Mouse (Mus musculus) testis, adult 2 months (tissue): ENCODE results near the gene Gnai1.

ENCODE experiments used
- CTCF ChIP-seq: fragments of 200-500 bp; IDR thresholded peaks from 2 replicates; pipeline ENCODE4 v1.5.1; 2012; ENCODE audit warnings: low read depth, mild to moderate bottlenecking, inconsistent platforms, low read length, moderate library complexity; ENCODE audit not compliant: control insufficient read depth, insufficient read depth, insufficient replicate concordance
- POLR2A ChIP-seq: fragments of 200-500 bp; IDR thresholded peaks from 2 replicates; pipeline ENCODE4 v1.6.1; 2012; ENCODE audit warnings: low read depth, mild to moderate bottlenecking, inconsistent platforms, low read length, moderate library complexity; ENCODE audit not compliant: control insufficient read depth

DNA sequence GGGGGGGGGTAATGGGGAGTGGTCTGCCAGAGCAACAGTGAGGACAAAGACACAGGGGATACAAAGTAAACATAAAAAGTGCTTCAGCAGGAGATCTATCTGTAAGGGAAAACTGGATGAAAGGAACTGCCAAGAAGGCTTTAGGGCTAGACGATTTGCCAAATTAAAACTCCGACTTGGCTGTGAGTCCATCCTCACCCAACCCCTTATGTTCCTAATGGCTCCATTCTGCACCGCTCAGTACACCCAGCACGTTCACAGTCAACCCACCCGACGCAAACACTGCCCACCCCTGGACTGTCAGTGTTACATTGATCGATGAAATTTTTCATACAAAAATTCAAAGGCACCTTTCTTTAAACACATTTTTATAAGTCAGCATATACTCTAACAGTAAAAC lies 71.5 kb downstream of the Gnai1 start:
- TF ChIP-seq POLR2A (no peak), CTCF (no peak)
